Mouse (Mus musculus) small intestine, adult 2 months (tissue): ENCODE results near the gene Cmtr1.

ENCODE experiments used
- CTCF ChIP-seq: fragments of 200-500 bp; IDR thresholded peaks from 2 replicates; pipeline ENCODE4 v1.5.1; 2012; ENCODE audit warnings: low read depth, mild to moderate bottlenecking, control low read depth, inconsistent platforms, low read length, moderate library complexity, mixed read lengths; ENCODE audit not compliant: insufficient replicate concordance, insufficient read length; ENCODE audit errors: extremely low read depth
- POLR2A ChIP-seq: fragments of 200-500 bp; IDR thresholded peaks from 2 replicates; pipeline ENCODE4 v1.6.1; 2012; ENCODE audit warnings: low read depth, mild to moderate bottlenecking, control low read depth, inconsistent platforms, low read length, moderate library complexity

- TF ChIP-seq POLR2A (no peak), CTCF (no peak)
Observed at GRCm38 (mm10) chr17:29686771-29687170, 26.4 kb downstream of the Cmtr1 start.
